Mouse (Mus musculus): Measurements from ENCODE around the gene Klf8. TPM values are rescaled to one million over a fixed set of nuclear protein-coding genes. Genes with fewer than 3 reads are reported as not detected.
A peak's percentile ranks its signal among the peaks of the same experiment; 100 is the strongest.
"Not testable (repeated sequence)": the region's sequence is repeated elsewhere in the genome, so short reads cannot be mapped to it uniquely, and the experiment has no call there.

Klf8 gene
- polyA plus RNA-seq (2012; rRNA removed), result 0.17 and 0.26 TPM in 2 replicates

DNA sequence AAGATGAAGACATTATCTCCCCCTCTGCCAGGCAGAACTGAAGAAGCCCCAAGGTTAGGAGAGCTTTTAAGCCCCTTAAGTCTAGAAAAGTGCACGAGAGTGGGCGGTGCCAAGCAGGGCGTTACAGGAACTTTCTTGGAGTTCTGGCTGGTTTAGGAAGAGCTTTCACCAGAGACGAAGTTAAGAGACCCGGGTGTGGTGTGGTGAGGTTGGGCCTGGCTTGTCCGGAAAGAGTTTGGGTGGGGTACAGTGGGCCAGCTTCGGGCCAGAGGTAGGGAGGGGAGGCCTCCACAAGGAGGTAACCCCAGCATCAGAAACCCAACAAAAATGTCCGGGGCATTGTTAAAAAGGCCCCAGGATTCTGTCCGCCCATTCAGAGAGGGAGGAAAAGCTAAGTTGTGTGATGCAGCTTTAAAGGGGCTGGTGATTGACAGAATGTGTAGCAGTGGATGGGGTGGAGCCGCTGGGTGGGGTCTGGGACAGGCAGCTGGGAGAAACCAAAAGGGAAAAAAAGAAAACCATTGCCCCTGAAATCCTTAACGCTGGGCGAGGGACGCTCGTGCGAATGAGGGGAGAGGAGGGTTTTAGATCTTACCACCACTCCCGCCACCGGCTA is at the start of gene Klf8:
Gene Klf8 (plus strand): TSS at position 163 of the 616 bp plus-strand sequence.
- WGBS, result 18% methylated on average over 17 of the region's 17 CpGs
- DNase-seq (ENCODE audit: low read depth, low spot score), result no peak

DNA sequence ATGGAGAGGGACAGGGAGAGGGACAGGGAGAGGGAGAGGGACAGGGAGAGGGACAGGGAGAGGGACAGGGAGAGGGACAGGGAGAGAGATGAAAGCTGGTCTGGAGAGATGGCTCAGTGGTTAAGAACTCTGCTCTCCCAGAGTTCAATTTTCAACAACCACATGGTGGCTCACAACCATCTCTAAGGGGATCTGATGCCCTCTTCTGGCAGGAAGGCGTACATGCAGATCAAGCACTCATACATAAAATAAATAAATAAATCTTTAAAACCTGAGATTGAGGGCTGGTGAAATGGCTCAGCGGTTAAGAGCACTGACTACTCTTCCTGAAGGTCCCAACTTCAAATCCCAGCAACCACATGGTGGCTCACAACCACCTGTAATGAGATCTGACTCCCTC is 38.1 kb upstream of the Klf8 start:
- 68% methylated on average over 2 of the region's 2 CpGs for WGBS
- DNase-seq (ENCODE audit: low read depth, low spot score), result not testable (repeated sequence)

- DNase-seq (ENCODE audit: low read depth, low spot score), result no peak
- WGBS, result 55% methylated on average over 1 of the region's 1 CpGs
These were observed 26.2 kb upstream of the Klf8 start for GRCm38 (mm10) chrX:153211101-153211500.

DNA sequence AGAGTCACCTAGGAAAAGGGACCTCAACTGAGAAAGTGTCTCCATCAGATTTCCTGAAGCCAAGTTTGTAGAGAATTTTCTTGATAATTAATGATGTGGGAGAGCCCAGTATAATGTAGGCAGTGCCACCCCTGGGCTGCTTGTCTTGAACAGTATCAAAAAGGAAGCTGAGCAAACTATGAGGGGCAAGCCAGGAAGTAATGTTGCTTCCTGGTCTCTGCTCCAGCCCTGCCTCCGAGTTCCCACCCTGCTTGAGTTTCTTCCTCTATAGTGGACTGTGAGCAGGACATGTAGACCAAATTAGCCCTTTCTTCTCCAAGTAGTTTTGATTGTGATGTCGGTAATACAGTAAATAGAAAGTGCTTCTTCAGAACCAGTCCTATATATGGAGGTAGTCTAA is 6.0 kb upstream of the Klf8 start:
- no peak for DNase-seq (ENCODE audit: low read depth, low spot score)
- WGBS, result 42% methylated on average over 2 of the region's 2 CpGs

DNA sequence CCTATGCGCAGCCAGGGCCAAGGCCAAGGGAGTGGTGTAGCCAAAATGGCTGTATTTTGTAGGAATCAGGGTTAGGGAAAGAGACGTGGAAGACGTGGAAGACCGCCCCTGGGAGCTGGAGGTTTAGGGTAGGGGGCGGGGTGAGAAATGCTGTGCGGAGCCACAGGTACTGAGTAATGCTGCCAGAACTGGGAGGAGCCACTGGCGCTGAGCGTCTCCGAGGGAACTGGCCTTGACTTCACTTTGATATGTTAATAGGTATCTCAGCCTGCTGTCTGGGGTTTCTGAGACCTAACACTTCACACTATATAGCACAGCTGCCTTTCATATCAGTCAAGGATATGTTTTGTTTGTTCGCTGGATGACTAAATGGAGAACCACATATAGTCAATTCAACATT is 4.0 kb upstream of the Klf8 start:
- 26% methylated on average over 10 of the region's 10 CpGs for WGBS
- no peak for DNase-seq (ENCODE audit: low read depth, low spot score)

- DNase-seq (ENCODE audit: low read depth, low spot score), result no peak
- WGBS, result 17% methylated on average over 23 of the region's 23 CpGs
These were observed 746 bp downstream of the Klf8 start for GRCm38 (mm10) chrX:153237920-153238504.

DNA sequence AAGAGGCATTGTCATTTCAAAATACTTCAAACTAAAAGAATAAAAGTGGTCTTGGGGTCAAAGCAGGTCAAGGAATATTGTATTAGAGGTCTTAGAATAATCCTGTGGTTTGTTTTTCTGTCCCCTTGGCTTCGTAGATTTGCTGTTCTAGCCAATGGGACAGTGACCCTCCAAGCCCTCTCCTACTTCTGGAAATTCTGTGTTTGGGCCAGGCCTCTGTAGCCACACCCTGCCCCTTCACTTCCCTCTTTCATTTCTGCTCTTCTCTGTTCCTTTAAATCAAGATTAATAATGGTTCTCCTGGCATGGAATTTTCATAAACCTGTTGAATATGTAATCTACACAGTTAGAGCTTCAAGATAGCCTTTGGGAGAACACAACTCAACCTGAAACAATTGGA is 17.0 kb downstream of the Klf8 start:
- no peak for DNase-seq (ENCODE audit: low read depth, low spot score)

DNA sequence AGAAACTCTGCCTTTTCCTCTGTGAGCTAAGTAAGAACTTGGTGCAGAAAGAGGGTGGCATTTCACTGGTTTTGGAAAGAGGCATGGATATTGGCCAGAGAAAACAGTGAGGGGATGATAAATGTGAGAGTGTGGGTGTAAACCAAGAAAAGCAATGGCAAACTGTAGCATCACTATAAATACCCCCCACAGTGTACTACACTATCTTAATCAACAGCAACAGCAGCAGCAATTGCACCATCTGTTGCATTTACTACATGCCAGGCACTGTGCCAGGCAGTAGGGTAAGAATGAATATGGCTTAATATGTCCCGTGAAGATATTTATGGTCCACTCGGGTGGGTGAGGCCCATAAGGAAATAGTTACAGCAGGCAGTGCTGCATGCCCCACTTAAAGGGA is 18.2 kb downstream of the Klf8 start:
- peak; percentile 3 for DNase-seq (ENCODE audit: low read depth, low spot score)
- WGBS, result 43% methylated on average over 2 of the region's 2 CpGs

More for the DNA sequence above, 17.0 kb downstream of the Klf8 start:
- WGBS, result 89% methylated on average over 1 of the region's 1 CpGs

DNA sequence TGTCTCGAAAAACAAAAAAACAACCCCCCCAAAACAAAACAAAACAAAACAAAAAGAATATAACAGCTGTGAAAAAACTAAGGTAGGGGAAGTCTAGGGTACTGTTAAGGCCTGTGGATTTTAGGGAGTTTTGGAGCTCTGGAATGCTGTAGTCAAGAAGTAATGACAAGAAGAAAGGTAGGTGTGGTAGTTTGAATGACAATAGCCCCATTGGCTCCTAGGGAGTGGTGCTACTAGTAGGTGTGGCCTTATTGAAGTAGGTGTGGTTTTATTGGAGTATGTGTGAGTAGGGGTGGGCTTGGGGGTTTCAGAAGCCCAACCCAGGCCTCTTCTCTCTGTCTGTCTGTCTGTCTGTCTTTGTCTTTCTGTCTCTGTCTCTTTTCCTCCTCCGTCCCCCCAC is 44.9 kb downstream of the Klf8 start:
- WGBS, result 73% methylated on average over 2 of the region's 2 CpGs
- DNase-seq (ENCODE audit: low read depth, low spot score), result no peak

GRCm38 (mm10) chrX:153311356-153311755 is 74.1 kb downstream of the Klf8 start:
- 44% methylated on average over 4 of the region's 4 CpGs for WGBS
- DNase-seq (ENCODE audit: low read depth, low spot score), result no peak

GRCm38 (mm10) chrX:153323105-153323504 is 85.8 kb downstream of the Klf8 start:
- 46% methylated on average over 3 of the region's 3 CpGs for WGBS
- DNase-seq (ENCODE audit: low read depth, low spot score), result no peak

DNA sequence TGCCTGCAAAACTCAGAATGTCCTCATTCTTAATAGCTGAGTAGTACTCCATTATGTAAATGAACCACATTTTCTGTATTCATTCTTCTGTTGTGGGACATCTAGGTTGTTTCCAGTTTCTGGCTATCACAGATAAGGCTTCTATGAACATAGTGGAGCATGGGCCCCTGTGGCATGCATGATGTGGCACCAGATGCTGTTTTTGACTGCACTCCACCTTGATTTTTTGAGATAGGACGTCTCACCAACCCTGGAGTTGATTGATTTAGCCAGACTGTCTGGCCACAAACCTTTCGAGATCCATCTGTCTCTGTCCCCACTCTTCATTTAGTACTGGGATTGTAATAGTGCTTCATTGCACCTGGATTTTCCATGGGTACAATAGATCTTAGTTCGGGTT is 96.9 kb downstream of the Klf8 start:
- 70% methylated on average over 3 of the region's 3 CpGs for WGBS
- DNase-seq (ENCODE audit: low read depth, low spot score), result not testable (repeated sequence)

DNA sequence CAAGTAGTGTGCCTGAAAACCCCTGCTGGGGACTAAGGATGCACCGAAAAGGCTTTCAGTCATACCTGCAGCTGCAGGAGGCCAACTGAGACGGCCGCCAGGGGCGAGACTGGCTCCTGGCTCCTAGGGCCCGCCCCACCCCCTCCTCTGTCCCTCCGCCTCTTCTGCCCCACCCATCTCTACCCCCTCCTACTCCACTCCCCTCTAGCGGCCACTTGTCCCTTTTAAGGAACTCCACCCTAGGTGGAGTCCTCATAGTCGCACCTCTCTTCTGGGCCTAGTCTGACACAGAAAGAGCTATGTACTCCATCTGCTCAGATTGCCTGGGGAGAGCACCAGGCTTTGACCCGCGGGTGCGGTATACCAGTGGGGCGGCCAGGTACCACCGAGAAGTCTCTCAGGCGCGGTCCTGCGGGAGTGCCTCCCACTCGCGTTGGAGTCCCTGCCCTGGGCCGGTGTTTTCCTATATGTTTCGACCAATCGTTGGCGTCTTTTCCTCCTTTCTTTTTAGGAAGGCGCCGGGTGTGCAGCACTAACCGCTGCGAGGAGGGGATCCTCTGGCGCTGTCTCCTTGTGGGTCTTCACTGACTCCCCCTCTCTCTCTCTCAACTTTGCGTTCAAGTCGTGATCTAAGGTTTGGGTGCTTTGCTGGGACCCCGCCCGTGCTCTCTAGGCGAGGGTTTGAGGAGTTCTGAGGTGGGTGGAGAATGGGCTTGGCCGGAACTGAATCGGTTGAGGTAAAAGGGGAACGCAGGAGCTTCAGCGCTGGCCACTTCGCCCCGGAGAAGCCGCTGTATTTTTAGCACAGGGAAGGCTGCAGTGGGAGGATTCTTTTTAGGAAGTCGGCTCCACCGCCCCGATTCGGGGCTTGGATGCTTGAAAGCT is 122.3 kb downstream of the Klf8 start:
- 15% methylated on average over 42 of the region's 43 CpGs for whole genome bisulfite sequencing

DNA sequence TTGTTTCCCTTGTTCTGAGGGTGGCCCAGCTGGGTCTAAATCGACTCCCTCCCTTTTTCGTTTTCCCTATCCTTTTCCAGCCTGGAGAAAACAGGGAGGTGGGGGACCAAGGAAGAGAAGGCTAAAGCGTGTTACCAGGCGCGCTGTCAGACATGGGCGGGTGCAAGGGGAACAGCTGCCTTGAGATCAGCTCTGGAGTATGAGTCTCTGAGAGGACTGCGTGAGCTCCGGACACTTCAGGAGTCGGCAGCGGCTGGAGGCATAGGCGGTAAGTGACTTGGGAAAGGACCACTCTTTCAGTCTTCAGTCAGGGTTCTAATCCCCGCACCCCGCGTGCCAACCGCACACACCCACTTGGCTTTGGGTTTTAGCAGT is 122.9 kb downstream of the Klf8 start:
- no peak for DNase-seq (ENCODE audit: low read depth, low spot score)
- WGBS, result 20% methylated on average over 15 of the region's 15 CpGs

More for the DNA sequence above, 122.3 kb downstream of the Klf8 start:
- DNase-seq (ENCODE audit: low read depth, low spot score), result no peak

- WGBS, result 31% methylated on average over 9 of the region's 9 CpGs
- DNase-seq (ENCODE audit: low read depth, low spot score), result no peak
These were observed 123.5 kb downstream of the Klf8 start for GRCm38 (mm10) chrX:153360666-153361269.

DNA sequence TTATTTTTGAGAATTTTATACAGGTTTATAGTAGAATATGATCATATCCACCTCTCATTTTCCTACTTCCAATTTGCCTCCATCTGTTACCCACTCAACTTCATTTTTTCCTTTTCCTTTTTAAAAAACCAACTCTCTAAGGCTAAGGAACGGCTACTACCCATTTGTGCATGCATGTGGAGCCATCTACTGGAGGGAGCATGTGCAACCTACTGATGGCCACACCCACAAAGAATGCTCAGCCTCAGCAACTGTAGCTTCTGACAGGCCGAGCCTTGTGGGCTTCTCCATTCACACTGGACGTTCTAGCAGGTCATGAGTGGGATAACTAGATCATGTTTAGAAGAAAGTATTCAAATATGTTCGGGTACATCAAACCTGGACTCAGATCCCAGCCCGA is 129.5 kb downstream of the Klf8 start:
- 33% methylated on average over 5 of the region's 5 CpGs for WGBS
- DNase-seq (ENCODE audit: low read depth, low spot score), result no peak

DNA sequence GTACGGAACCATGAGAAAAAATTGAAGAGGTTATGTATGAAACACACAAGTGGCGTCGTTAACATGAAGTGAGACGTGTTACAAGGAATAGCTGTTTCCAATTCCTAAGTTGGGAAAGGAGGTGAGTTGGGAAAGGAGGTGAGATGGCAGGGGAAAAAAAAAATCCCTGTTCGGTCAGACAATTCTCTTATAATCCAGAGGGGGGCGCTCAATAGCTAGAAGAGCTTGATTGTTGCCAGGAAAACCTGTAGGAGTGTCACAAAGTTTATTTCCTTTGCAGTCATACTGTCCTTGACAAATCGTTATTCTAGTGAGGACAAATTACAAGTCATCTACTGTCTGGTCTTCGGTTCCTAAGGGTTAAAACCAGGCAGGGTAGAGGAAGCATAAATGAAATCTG is 132.5 kb downstream of the Klf8 start:
- WGBS, result 32% methylated on average over 8 of the region's 8 CpGs
- DNase-seq (ENCODE audit: low read depth, low spot score), result no peak

DNA sequence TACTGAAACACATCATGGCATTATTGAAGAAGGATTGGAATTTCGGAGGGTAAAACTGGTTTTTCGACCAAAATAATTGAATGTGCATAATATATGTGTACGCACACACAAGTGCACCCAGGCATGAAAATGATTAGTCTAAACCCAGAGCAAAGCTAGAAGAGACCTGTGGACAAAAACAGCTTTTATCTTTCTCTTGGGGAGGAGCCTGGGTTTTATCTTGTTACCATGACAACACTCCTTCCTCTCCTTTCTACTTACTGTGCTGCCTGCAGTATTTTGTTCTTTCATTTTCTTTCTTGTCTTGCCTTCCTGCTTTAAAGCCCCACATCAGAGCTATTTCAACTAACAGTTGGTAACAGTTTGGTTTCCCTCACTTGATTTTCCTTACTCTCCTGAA is 137.8 kb downstream of the Klf8 start:
- no peak for DNase-seq (ENCODE audit: low read depth, low spot score)
- 72% methylated on average over 3 of the region's 3 CpGs for WGBS

GRCm38 (mm10) chrX:153381753-153382152 is 144.5 kb downstream of the Klf8 start:
- whole genome bisulfite sequencing, result 67% methylated on average over 3 of the region's 3 CpGs
- DNase-seq (ENCODE audit: low read depth, low spot score), result no peak

- DNase-seq (ENCODE audit: low read depth, low spot score), result no peak
- 28% methylated on average over 2 of the region's 2 CpGs for WGBS
These were observed 152.0 kb downstream of the Klf8 start for GRCm38 (mm10) chrX:153389291-153389690.
